Mouse (Mus musculus) kidney, adult 8-10 months (tissue): ENCODE results near the gene Mrpl18.
"Not testable (repeated sequence)": the region's sequence is repeated elsewhere in the genome, so short reads cannot be mapped to it uniquely, and the experiment has no call there.

Experiments used
- DNase-seq, 2 experiments: peaks; one replicate each; pipeline ENCODE4 v3.0.0; 2022

The Mrpl18 gene

DNA sequence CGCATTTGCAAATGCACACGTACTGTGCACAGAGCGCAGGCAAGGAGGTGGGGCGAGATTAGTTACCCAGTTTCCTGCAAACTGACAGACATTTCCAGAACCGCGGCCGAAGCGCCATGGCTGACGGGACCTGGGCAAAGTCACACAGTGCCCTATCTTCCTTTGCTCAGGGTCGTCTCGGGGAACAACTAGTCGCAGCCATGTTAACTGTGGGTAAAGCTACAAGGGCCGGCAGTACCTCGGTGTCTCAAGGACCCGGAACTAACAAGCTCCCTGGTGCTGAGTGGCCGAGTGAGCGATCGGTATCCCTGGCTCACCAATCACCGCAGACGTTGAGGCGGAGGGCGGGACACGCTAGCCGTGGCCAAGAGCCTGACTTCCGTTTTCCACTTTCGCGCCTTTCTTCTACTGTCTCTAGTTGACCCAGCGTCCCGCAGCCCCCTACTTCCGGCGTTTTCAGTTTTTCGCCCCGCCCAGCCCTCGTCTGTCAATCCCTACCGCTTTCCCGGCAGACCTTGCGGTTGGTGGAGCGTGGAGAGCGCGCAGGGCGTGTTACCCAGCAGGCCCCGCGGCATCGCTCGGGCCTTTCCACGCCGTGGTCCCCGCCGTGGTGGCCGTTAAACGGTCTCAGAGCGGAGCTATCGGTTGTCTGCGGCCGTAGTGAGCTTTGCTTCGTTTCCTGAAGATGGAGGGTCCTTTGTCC lies at the start of gene Mrpl18:
Gene Mrpl18, minus strand, starts transcription at position 465 of the 703 bp plus-strand sequence.
- DNase-seq = peak; percentile 99 to 100

DNA sequence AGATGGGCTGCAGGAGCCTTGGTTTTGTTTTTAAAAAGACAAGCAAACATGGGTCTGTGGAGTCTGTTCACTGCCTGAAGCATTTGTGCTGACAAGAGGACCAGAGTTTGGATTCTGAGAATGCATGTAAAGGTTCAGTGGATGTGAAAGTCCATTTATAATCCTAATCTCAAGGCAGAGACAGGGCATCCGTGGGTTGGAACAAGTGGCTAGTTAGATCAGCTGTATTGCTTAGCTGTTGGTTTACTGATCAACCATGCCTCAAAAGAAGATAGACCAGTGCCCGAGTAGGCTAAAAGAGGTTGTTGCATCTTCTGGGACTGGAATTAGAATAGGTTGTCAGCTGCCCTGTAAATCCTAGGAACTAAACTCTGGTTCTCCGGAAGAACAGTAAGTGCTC lies 47.3 kb upstream of the Mrpl18 start:
- DNase-seq = peak; percentile 50 to 60

DNA sequence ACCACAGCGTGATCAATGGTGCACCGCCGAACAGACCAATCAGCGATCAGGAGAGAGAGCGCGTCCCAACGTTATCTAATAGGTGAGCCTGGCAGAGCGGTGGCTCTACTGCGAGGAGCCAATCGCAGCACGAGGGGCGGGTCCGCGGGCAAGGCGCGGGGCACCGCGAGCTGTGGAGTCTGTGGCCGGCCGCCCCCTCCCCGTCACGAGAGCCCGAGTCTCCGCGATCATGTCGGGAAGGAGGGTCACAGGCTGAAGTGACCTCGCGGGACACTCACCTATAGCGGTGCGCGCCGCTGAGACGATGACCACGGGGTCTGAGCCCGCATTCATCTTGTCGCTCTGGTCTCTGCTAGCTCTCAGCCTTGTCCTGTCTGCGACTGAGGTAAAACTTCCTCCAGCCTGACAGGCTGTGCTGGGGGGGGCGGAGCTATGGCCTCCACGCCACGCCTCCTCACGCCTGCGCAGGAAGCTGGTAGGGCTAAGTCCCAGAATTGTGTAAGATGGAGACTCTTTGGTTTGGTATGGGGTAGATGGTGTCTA lies 44.3 kb upstream of the Mrpl18 start, which contains the start of gene Acat2:
Gene Acat2, minus strand, starts transcription at position 417 of the 543 bp plus-strand sequence.
- DNase-seq = peak; percentile 94 to 96

DNA sequence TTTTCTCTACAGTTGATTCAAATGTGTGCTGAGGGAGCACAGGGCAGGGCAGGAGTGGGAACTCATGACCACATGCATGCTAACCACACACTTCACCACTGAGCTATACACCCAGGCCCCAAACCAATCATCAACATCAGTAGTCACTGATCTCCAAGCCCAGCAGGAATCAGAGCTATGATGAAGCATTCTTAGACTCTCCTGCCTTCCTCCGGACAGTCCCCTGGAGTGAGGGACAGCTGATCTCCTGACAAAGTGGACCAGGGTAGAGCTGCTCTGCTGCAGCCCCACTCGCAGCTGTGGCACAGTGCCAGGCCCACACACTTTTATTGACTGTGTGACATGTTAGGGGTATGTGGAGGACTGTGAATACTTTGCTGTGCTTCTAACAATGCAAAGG lies 43.2 kb upstream of the Mrpl18 start:
- DNase-seq = not testable (repeated sequence)

DNA sequence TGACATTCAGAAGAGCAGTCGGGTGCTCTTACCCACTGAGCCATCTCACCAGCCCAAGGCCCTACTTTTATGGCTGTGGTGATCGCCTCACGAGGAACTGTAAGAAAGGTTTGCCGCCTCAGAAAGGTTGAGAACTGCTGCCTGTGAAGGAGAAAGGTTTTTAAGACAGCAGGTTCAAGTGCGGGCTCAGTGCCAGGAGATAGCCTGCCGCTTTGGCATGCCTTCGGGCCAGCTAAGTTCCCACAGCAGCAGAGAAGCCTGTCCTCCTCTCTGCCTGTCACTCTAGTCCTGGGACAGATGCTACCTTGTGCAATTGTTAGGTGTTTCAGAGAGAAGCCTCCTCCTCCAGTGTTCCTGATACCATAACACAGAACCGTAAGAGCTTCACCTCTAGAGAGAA lies 40.5 kb upstream of the Mrpl18 start:
- peak in 1 of 2 experiments; percentile 48 for DNase-seq

DNA sequence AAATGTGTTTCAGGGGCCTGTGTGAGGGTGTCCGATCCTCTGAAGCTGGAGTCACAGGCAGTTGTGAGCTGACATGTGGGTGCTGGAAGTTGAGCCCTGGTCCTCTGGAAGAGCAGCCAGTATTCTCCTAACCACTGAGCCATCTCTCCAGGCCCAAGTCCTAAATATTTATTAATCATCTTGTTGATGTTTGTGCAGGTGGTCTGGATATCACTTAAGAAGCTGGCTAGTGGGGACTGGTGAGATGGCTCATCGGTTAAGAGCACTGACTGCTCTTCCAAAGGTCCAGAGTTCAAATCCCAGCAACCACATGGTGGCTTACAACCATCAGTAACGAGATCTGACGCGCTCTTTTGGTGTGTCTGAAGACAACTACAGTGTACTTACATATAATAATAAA lies 33.5 kb upstream of the Mrpl18 start:
- no peak for DNase-seq

DNA sequence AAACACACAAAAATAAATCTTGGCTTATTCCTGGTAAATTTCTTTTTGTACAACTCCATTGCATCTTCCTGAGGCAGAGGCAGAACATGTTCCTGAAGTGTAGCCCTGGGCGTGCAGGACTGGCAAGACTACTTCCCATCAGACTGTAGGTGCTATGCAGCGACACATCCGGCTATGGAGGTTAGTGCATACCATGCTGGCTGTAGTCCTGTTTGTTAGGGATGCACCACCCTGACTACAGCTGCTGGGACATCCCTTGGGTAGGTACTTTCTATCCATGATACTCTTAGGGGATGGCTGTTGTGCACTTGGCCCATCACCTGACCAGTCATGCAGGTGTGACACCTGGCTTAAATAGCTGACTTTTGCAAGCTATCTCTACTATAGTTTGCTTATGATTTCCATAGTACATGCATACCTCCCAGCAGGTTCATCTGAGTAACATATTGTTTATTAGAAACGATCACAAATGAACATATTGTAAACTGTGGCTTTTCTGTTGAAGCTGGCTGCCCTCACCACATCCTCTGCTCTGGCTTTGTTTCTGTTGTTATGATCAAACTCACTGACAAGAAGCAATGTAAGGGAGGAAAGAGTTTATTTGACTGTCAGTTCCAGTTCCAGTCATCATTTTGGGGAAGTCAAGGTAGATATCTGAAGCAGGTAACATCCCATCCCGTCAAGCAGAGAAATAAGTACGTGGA lies 26.5 kb upstream of the Mrpl18 start:
- DNase-seq = no peak

DNA sequence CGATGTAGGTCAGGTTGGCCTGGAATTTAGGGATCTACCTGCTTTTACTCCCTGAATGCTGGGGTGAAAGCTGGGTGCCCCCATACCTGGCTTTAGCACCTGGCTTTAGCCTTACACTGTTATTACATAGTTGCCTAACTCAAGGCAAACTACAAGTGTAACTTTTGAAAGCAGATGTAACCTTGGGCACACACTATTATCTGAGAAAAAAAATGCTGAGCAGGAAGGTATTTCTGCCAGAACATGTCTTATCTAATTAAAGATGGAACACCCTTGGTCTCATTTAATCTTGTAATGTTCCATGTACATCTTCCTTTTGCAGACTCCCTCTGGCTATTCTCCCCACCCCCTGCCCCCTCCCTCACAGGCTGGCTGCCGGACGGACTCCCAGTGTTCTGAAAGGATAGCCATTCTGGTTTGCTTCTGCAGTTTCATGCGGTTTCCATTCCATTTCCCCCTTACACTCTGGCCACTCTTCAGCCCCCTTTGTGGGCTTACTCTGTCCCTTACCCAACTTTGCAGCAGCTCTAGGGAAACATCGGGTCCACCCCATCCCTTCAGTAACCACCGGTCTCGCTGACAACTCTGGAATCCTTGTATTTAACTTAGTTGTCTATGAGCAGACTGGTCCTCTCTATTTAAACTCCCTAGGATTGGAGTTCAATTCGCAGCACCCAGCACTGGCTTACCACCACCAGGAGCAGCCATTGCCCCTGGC lies 25.6 kb upstream of the Mrpl18 start:
- DNase-seq = no peak

DNA sequence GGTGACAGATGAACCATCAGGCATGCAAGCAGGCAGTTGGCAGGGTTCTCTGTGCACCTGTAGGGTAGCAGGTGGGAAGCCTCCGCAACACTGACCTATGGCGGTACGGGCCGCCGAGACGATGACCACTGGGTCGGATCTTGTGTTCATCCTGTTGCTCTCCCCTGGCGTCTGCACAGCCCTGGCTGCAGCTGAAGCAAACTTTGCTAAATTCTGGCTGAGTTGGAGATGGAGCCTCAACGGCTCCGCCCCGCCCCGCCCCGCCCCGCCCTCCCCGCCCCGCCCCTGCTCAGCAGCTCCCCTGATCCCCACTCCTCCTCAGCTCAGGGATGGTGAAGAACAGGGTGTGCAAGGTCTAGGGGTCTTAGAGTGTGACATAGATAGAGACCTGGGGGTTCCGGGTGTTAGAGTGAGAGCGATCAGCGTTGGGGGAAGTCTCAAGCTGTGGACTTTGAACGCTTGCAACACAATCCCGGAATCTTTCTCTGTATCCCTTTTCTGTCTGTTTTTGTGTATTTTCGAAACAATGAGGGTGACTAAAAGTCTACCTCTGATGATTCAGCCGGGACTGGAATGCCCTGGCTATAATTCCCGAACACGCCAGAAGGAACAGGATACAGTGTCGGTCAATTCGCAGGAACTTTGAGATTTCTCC lies 24.1 kb upstream of the Mrpl18 start, which contains the start of gene Acat3:
Gene Acat3, minus strand, starts transcription at position 450 of the 655 bp plus-strand sequence.
- DNase-seq = peak; percentile 26 to 40

DNA sequence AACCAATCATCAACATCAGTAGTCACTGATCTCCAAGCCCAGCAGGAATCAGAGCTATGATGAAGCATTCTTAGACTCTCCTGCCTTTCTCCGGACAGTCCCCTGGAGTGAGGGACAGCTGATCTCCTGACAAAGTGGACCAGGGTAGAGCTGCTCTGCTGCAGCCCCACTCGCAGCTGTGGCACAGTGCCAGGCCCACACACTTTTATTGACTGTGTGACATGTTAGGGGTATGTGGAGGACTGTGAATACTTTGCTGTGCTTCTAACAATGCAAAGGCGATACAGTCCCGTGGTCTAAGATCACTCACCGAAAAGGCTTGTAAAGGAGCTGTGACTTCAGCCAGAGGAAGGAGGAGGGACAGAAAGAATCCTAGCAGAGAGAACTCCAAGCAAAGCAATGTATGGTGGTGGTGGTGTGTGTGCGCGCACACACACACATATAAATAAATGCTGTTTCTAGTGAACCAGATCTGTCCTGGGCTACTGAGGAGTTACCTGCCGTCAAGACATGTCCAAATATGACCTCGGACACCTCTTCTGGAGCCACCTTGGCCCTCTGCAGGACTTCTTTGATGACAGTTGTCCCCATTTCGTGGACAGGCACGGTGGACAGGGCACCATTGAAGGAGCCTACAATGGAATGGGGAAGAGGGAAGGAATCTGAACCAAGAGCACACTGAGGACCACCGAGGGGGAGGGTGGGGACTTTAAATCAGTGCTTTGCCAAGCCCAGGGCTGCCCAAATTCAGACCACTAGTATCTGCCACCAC lies 23.4 kb upstream of the Mrpl18 start:
- not testable (repeated sequence) for DNase-seq

DNA sequence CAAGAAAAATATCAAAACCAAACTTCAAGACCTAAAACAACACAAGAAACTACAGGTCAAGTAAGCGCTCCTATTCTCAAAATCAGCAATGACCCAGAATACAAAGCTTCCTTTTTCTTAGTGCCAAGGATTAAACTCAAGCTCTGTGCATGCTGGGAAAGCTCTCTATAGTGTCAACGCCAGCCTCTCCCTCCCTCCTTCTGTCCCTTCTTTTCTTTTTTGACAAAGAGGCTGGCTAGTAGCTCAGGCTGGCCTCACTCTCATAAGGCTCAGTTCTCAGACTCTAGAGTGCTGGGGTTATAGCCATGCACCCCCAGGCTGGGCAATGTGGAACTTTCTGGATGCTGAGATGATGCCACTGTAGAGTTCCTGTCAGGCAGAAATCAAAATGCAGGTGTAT lies 21.9 kb upstream of the Mrpl18 start:
- no peak for DNase-seq

DNA sequence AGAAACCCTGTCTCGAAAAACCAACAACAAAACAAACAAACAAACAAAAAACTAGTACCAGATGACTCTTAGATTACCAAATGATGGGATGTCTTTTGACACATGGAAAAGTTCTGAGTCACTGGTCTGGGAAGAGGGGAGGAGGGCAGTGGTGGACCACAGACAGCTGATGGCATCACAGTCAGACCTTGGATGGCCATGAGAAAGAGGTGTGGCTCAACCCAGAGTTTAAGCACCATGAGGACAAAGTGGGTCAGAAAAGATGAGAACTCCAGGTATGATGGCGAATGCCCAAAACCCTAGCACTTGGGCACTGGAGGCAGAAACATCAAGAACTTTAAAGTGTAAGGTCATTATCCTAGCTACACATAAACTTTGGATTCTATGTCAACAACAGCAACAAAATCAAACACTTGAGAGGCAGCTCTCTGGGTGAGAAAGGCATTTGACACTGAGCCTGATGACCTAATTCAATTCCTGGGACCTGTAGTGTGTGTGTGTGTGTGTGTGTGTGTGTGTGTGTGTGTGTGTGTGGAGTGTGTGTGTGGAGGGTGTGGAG lies 21.3 kb upstream of the Mrpl18 start:
- no peak for DNase-seq

DNA sequence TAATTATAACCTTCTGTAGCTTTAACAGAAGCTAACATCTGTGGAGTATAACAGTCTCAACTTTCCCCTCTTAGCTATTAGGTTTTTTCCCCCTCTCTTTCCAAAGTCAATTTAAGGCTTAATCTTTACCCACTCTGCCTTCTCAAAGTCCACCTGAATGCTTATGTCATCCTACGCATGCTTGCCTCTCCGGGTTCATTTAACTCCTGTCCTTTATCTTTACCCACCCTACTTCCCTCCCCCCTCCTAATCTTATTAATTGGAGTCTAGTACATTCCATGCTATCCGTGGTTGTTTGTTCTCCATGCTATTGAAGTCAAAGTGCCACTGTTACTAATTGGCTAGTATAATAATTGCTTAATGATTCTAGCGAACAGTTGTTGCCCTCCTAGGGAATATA lies 19.6 kb upstream of the Mrpl18 start:
- DNase-seq = peak; percentile 32 to 77

DNA sequence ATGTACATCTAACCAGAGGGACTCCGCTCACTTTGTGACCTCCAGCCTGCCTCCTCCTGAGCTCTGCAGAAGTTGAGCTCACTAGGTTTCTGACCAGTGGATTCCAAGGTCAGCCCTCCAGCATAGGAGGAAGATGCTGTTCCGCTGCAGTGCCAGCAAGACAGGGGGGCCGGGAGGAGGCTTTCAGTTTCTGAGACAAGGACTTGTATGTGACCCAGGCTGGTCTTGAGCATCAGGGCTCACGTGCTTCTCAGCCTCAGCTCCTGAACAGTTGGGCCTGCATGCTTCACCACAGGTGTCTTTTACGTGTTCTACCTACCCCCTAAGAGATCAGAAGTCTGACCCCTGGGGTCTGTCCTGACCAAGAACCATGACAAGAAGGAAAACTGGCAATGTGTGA lies 15.4 kb upstream of the Mrpl18 start:
- not testable (repeated sequence) for DNase-seq

DNA sequence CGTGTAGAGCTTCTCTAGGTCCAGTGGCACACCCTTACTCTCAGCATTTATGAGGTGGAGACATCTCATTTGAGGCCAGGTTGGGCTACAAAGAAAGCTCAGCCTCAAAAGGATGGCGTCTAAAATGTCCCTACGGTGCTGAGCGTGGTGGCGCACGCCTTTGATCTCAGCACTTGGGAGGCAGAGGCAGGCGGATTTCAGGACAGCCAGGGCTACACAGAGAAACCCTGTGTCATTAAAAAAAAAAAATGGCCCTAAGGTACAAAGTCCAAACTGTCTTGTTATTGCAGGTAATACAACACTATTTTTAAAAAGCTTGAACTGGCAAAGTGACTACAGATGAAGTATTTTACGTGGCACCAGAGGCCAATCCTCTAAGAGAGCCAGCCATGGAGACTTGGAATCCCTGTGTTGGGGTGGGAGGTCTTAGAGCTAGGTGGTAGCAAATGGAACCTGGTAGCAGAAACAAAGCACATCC lies 9.6 kb upstream of the Mrpl18 start:
- no peak for DNase-seq

DNA sequence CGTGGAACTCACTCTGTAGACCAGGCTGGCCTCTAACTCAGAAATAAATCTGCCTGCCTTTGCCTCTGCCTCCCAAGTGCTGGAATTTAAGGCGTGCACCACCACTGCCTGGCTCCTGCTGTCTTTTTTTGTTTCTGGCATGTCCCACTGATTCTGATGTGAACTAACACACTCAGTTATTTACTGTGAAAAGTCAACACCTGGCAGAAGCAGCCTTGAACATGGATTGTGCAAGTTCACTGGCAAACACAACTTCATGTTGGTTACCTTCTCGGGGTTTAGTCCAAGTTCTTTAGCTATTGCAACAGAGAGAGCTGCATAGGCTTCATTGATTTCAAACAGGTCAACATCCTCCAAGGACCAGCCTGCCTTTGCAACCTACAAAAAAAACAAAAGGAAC lies 8.9 kb upstream of the Mrpl18 start:
- DNase-seq = no peak

DNA sequence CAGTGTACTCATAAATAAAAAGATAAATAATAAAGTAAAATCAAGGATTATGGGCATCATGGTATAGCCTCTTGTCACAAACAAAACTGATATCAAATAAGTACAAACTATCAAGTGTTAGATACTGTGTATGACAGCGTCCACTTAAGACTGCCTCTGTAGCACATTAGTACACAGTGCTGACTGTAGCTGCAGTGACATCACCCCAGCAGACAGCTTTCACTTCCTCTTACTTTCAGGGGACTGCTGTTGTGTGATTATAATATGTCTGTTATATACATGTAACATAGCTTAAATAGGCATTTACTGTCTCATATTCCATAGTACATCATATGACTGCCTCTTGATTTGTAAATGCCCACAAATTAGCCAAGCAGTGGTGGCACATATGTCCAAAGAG lies 4.9 kb upstream of the Mrpl18 start:
- no peak for DNase-seq

DNA sequence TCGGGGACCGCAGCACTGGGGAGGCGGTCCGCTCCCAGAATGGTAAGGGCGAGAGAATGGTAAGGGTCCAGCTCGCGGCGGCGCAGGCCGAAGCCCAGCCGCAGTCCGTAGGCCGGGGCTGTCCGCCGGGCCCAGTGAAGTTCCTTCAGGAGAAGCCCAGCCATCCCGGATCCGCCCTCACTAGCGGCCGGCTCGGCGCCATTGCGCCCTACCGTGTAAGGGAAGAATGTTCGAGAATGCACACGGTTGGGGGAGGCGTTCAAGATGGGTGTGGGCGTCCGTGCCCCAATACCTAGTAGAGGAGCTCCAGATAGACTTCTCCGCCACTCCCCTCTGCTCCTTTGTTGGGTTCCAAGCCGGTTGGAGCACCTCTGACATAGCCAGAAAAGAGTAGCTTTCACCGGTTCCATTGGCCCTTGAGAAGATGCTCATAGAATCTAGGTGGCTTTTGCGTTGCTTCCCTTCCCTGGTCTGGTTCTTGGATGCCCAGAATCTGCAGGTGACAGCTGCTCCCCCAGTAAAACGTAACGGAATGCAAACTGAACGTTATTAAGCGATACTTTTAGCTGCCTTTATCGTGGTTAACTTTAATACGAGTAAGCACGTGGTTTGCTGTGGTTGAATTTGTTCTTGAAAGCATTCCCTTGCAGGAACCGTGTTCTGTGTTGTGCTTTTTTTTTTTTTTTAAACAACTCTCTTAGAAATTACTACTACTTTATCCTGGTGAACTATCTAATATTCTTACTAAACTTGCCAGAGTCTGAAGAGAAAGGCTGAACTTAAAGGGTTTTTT lies 639 bp upstream of the Mrpl18 start:
- DNase-seq = no peak

DNA sequence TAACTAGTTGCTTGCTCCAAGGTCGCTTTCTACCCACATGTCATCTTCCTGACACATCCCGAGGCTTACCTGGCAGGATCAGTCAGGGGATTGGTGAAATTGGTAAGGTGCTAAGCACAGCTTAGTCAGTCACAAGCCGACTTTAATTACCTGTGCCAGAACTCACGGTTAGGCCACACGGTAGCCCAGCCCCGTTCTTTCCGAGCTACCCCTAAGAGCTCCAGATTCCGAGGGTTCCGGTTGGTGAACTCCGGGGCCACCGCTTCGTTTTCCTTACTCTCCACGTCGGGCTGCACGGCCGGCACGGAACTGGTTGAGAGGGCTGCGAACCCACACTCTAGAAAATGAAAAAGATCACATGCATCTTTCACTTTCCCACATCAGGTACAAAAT lies 661 bp downstream of the Mrpl18 start, which contains the start of gene Tcp1:
Gene Tcp1, plus strand, starts transcription at position 214 of the 393 bp plus-strand sequence.
- peak in 1 of 2 experiments; percentile 28 for DNase-seq

DNA sequence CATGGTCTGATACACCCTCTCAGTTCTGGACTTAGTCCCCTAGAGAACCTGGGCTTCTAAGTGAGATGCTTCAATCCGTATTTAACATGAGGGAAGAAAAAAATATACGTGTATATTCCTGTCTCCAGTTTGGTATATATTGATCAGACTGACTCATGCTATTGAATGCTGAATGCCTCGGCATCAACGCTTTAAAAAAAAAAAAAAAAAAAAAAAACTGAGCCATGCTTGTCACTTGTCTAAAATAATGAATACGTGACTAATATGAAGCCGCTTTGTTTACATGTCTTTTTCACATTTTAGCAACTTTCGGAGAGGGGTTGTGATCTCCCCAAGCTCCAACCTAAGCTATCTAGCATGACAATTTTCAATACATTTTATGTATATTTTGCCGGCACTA lies 5.8 kb downstream of the Mrpl18 start:
- no peak for DNase-seq
